Mouse (Mus musculus) liver, postnatal 0 days (tissue): ENCODE measurements around the gene Aig1. TPM values are rescaled to one million over a fixed set of nuclear protein-coding genes. Genes with fewer than 3 reads are reported as not detected.

Experiments
- ATAC-seq: fragments of 200-750 bp; cut with Nextera tagmentation; 2 replicates; pipeline ENCODE4 v1.8.0; 2017; ENCODE audit warnings: mild to moderate bottlenecking, moderate library complexity
- DNase-seq: peaks from one replicate; pipeline ENCODE4 v3.0.0-alpha.2; 2016
- H3K27ac ChIP-seq: fragments of 300-500 bp; sonication (generic); 2 replicates; pipeline ENCODE4 v1.5.1; 2014; ENCODE audit warnings: antibody characterized with exemption, moderate library complexity, mild to moderate bottlenecking, low read depth
- H3K27me3 ChIP-seq: fragments of 300-500 bp; sonication (generic); 2 replicates; pipeline ENCODE4 v1.6.1; 2014; ENCODE audit warnings: low read length, control low read depth, mixed read lengths; ENCODE audit not compliant: insufficient read depth
- H3K36me3 ChIP-seq: fragments of 300-500 bp; sonication (generic); replicated peaks from 2 replicates; pipeline ENCODE4 v1.6.1; 2014; ENCODE audit warnings: mild to moderate bottlenecking, control low read depth, low read length, moderate library complexity, mixed read lengths; ENCODE audit not compliant: insufficient read depth
- H3K4me1 ChIP-seq: fragments of 300-500 bp; sonication (generic); 2 replicates; pipeline ENCODE4 v1.6.1; 2014; ENCODE audit warnings: antibody characterized with exemption, mild to moderate bottlenecking, control low read depth; ENCODE audit not compliant: insufficient read depth
- H3K4me2 ChIP-seq: fragments of 300-500 bp; sonication (generic); 2 replicates; pipeline ENCODE4 v1.6.1; 2014; ENCODE audit warnings: low read depth, mild to moderate bottlenecking, low read length, moderate library complexity, mixed read lengths
- H3K4me3 ChIP-seq: fragments of 300-500 bp; sonication (generic); 2 replicates; pipeline ENCODE4 v1.5.1; 2014; ENCODE audit warnings: low read depth, low read length
- H3K9ac ChIP-seq: fragments of 300-500 bp; sonication (generic); replicated peaks from 2 replicates; pipeline ENCODE4 v1.6.1; 2014; ENCODE audit warnings: mild to moderate bottlenecking, moderate library complexity
- H3K9me3 ChIP-seq: fragments of 300-500 bp; sonication (generic); 2 replicates; pipeline ENCODE4 v1.6.1; 2016; ENCODE audit warnings: mild to moderate bottlenecking, control low read depth, low read length, mixed read lengths
- CTCF ChIP-seq: sonication (generic); IDR thresholded peaks from 2 replicates; pipeline ENCODE4 v1.5.1; 2016; ENCODE audit warnings: antibody characterized with exemption, low read depth
- EP300 ChIP-seq: IDR thresholded peaks from 2 replicates; pipeline ENCODE4 v1.6.1; 2016; ENCODE audit warnings: antibody characterized with exemption, low read depth, mild to moderate bottlenecking
- WGBS: fragments of 180-500 bp; shearing (Covaris S2); extraction: QIAGEN DNeasy Blood & Tissue Kit; methylation state at CpG from one replicate; pipeline ENCODE4 v1.1.7; 2014; ENCODE audit not compliant: insufficient replicate concordance; 5-methylcytosine and 5-hydroxymethylcytosine counted together
- polyA plus RNA-seq: library from polyadenylated mRNA; unstranded; fragments of >200 nt; fragmentation: Nextera tagmentation; extraction: Ambion mirVana; gene quantifications from 2 replicates; pipeline ENCODE4 v1.2.1, GENCODE M21; 2015

Aig1 gene
- polyA plus RNA-seq, 1 experiment from 2014 or later = 27.6 TPM

GRCm38 (mm10) chr10:13869322-13870035 is 699 bp upstream of the Aig1 start:
- peak overlapping the region; percentile 90 for H3K27ac ChIP-seq

GRCm38 (mm10) chr10:13866391-13866790 is 2.4 kb downstream of the Aig1 start:
- no peak overlapping the region for H3K4me3 ChIP-seq
- DNase-seq (peak; percentile 22), ATAC-seq (no peak)
- no peaks in the 10 kb centered on the region for H3K9me3 ChIP-seq
- H3K36me3 ChIP-seq = no peaks in the 10 kb centered on the region
- H3K27me3 ChIP-seq = no peaks in the 10 kb centered on the region
- WGBS = 53% methylated on average over 4 of the region's 4 CpGs
- TF ChIP-seq CTCF = no peak
- TF ChIP-seq EP300 = no peak
- no peak overlapping the region for H3K9ac ChIP-seq
- peaks cover 22% of the 10 kb centered on the region for H3K4me1 ChIP-seq
- no peak overlapping the region for H3K4me2 ChIP-seq
- H3K27ac ChIP-seq = peak overlapping the region; percentile 13; the same call in 1 of the 2 replicates

More at GRCm38 (mm10) chr10:13869322-13870035, 699 bp upstream of the Aig1 start:
- 23% methylated on average over 13 of the region's 13 CpGs for WGBS
- TF ChIP-seq EP300 (no peak), CTCF (no peak)
- Histone ChIP-seq H3K9ac (peak overlapping the region; percentile 64), H3K36me3 (no peaks in the 10 kb centered on the region), H3K4me1 (peaks cover 20% of the 10 kb centered on the region), H3K9me3 (no peaks in the 10 kb centered on the region), H3K4me2 (peak overlapping the region; percentile 80), H3K4me3 (peak overlapping the region; percentile 67), H3K27me3 (no peaks in the 10 kb centered on the region)
- DNase-seq (peak; percentile 21), ATAC-seq (peak; percentile 56)

DNA sequence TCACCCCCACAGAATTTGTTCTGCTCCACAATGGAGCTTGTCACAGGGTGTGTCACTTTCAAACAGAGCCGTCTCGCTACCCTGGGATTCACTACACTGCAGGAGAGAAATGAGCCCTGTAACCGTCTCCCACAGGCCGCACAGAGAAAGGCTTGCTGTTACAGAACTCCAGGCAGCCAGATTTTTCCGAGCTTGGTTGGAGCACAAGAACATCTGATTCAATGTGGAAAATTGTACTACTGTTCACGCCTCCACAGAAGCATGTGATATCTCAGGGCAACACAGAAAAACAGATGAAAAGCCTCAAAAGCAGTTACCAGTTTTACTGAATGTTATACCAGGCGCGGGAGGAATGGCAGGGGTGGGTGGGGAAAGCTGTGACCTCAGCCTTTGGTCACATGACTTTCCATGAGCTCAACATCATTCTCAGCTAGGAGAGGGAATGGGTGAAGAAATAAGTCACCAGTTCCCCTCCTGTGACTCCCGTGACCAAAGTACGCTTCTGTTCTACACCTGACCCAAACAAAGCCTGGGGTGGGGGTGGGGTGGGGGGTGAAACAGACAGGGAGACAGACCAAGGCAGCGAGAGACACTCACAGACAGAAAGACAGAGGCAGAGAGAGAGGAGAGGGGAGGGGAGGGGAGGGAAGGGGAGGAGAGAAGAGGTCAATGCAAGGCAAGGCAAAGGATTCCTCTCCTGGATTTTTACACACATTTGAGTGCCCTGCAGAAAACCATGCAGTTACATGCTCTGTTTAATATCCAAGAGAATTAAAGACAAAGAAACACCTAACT is 7.5 kb downstream of the Aig1 start:
- Histone ChIP-seq H3K27ac (no peak overlapping the region), H3K4me3 (no peak overlapping the region), H3K36me3 (no peaks in the 10 kb centered on the region), H3K9me3 (no peaks in the 10 kb centered on the region), H3K27me3 (no peaks in the 10 kb centered on the region), H3K9ac (no peak overlapping the region), H3K4me2 (peak overlapping the region; percentile 44), H3K4me1 (0 out of 2 replicates have a peak, but pooled peaks cover 4% of the 10 kb centered on the region)
- TF ChIP-seq EP300 (no peak), CTCF (no peak)
- peak; percentile 95 for ATAC-seq
- peak; percentile 35 for DNase-seq
- 66% methylated on average over 11 of the region's 11 CpGs for WGBS

GRCm38 (mm10) chr10:13856438-13856837 is 12.3 kb downstream of the Aig1 start:
- DNase-seq (no peak), ATAC-seq (no peak)
- Histone ChIP-seq H3K4me3 (no peak overlapping the region), H3K27ac (no peak overlapping the region), H3K4me1 (no peaks in the 10 kb centered on the region), H3K9ac (no peak overlapping the region), H3K36me3 (no peaks in the 10 kb centered on the region), H3K27me3 (no peaks in the 10 kb centered on the region), H3K4me2 (no peak overlapping the region), H3K9me3 (no peaks in the 10 kb centered on the region)
- WGBS = 75% methylated on average over 7 of the region's 7 CpGs
- TF ChIP-seq EP300 (no peak), CTCF (no peak)

GRCm38 (mm10) chr10:13855969-13856368 is 12.8 kb downstream of the Aig1 start:
- no peak for DNase-seq
- no peak overlapping the region for H3K9ac ChIP-seq
- no peak for ATAC-seq
- no peak overlapping the region for H3K27ac ChIP-seq
- no peak overlapping the region for H3K4me3 ChIP-seq
- no peaks in the 10 kb centered on the region for H3K27me3 ChIP-seq
- WGBS = 88% methylated on average over 7 of the region's 7 CpGs
- TF ChIP-seq CTCF (no peak), EP300 (no peak)
- H3K9me3 ChIP-seq = no peaks in the 10 kb centered on the region
- H3K36me3 ChIP-seq = no peaks in the 10 kb centered on the region
- H3K4me1 ChIP-seq = no peaks in the 10 kb centered on the region
- H3K4me2 ChIP-seq = no peak overlapping the region

- Histone ChIP-seq H3K9me3 (no peaks in the 10 kb centered on the region), H3K27ac (no peak overlapping the region), H3K36me3 (no peaks in the 10 kb centered on the region), H3K4me3 (no peak overlapping the region), H3K9ac (no peak overlapping the region), H3K27me3 (no peaks in the 10 kb centered on the region), H3K4me2 (no peak overlapping the region), H3K4me1 (no peaks in the 10 kb centered on the region)
- WGBS = 70% methylated on average over 3 of the region's 3 CpGs
- ATAC-seq (no peak), DNase-seq (no peak)
- TF ChIP-seq CTCF (no peak), EP300 (no peak)
Measured at GRCm38 (mm10) chr10:13855111-13855510, 13.7 kb downstream of the Aig1 start.
